Mouse (Mus musculus) adrenal gland, postnatal 10 days (tissue): ENCODE measurements around the gene Ccdc187. TPM values are rescaled to one million over a fixed set of nuclear protein-coding genes. Genes with fewer than 3 reads are reported as not detected.

Source experiments
- DNase-seq: peaks from one replicate; pipeline ENCODE4 v3.0.0; 2021; ENCODE audit warnings: mixed read lengths
- total RNA-seq, 2 experiments: library from RNA; stranded (reverse); gene quantifications; 2 replicates each; pipeline ENCODE4 v1.2.3; 2021

Gene Ccdc187
- total RNA-seq, 2 experiments from 2014 or later: 0.81 to 1.5 TPM

- DNase-seq: no peak
Observed at GRCm38 (mm10) chr2:26316576-26317246, 22.4 kb upstream of the Ccdc187 start.

GRCm38 (mm10) chr2:26315925-26316311 lies 21.6 kb upstream of the Ccdc187 start:
- DNase-seq: peak; percentile 62

DNA sequence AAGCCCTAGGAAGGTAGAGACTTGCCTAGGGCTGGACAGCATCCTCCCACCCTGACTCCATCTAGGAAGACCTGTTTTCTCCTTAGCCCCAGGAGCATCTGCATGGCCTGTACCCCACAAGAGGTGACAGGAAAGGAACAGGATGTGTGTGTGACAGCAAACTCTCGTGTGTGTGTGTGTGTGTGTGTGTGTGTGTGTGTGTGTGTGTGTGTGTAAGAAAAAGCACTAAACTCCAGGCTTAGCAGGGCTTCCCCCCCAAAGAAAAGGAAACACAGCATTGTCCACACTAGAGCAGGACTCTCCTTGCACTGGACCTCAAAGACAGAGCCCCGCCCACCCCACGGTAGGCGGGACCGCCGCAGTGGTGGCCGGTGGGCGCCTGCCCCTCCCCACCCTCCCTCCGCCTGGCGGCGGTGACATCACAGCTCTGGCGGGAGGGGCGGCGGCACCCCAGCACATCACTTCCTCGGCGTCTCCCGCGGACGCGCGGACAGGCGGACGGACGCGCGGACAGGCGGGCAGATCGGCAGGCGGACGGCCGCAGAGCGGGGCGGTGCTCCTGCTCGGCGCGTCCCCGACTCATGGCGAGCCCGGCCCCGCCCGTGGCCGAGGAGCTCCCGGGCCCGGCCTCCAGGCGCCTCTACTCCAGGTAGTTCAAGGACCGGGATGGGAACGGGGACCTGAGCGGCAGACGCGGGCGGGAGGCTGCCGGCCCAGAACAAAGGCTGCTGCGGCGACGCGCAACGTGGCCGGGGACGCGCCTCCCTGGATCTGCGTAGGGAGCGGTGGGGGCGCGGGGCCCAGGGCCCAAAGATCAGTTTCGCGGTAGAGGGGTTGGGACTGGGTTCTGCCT lies 20.9 kb upstream of the Ccdc187 start, which contains the start of gene Gpsm1:
TSS of gene Gpsm1 (plus strand) at position 444 of the 853 bp plus-strand sequence.
- DNase-seq: peak; percentile 90

- DNase-seq: no peak
Observed at GRCm38 (mm10) chr2:26314281-26315071, 20.1 kb upstream of the Ccdc187 start.

- DNase-seq: no peak
Observed at GRCm38 (mm10) chr2:26313394-26313793, 19.0 kb upstream of the Ccdc187 start.

DNA sequence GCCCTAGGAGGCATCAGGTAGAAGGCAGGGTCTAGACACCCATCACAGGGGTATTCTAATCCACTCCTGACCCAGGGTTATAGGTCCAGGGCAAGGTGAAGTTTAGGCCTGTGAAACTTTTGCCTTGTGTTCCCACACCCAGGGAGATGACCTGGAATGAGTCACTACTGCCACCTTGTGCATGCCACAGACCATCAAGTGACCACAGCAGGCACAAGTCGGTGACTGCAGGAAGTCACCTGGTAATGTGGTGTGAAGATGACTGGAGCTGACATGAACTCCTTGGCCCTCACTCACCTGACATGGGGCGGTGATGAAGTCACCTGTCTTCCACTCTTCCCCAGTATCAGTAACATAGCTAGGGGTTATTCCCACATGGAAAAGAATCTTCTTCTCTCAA lies 18.5 kb upstream of the Ccdc187 start:
- DNase-seq: no peak

GRCm38 (mm10) chr2:26311936-26312335 lies 17.6 kb upstream of the Ccdc187 start:
- no peak for DNase-seq

- DNase-seq: no peak
Observed at GRCm38 (mm10) chr2:26309739-26310138, 15.4 kb upstream of the Ccdc187 start.

DNA sequence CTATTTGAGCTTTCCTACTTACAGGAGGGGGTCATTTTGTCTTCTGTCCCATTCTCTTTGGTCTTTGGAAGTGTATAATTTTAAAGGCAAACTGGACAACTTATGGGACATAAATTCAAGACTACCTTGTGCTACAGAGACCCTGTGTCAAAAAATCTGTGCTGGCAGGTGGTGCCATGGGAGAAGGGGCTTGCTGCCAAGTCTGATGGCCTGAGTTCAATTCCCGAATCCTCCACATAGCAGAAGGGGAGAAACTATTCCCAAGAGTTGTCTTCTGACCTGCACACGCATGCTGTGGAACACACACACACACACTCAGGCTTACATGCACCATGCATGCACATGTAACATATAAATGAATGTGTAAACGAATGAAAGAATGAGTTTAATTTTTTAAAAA lies 12.3 kb upstream of the Ccdc187 start:
- no peak for DNase-seq

DNA sequence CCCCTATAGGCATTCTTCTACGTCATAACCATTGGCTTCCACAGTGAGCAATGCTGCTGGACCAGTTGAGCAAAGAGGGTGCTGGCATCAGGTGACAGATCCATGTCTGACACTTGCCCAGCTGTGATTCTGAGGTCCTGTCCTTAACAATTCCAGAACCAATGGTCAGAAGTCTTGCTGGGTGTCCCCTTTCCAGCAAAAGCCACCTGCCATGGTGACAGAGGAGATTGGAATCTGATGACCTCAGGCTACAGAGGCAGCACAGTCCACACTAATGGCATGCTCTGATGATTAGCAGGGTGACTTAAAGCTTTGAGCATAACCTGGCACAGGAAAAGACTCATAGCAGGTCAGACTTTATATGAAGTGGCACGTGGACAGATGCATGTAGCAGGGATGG lies 11.2 kb upstream of the Ccdc187 start:
- DNase-seq: no peak

DNA sequence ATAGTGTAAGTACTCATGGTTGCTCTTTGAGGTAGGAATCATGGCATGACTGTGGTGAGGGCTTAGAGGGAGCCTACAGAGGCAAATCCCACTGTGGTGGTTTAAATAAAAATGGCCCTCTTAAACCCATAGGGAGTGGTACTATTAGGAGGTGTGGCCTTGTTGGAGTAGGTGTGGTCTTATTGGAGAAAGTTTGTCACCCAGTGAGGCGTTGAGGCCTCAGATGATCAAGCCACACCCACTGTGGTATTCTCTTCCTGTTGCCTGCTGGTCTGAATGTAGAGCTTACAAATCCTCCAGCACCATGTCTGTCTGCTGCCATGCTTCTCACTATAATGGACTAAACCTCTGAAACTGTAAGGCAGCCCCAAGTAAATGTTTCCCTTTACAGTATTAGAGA lies 10.4 kb upstream of the Ccdc187 start:
- DNase-seq: no peak

GRCm38 (mm10) chr2:26302005-26302503 lies 7.7 kb upstream of the Ccdc187 start:
- no peak for DNase-seq

- DNase-seq: peak; percentile 92
Observed at GRCm38 (mm10) chr2:26300808-26301174, 6.4 kb upstream of the Ccdc187 start.

DNA sequence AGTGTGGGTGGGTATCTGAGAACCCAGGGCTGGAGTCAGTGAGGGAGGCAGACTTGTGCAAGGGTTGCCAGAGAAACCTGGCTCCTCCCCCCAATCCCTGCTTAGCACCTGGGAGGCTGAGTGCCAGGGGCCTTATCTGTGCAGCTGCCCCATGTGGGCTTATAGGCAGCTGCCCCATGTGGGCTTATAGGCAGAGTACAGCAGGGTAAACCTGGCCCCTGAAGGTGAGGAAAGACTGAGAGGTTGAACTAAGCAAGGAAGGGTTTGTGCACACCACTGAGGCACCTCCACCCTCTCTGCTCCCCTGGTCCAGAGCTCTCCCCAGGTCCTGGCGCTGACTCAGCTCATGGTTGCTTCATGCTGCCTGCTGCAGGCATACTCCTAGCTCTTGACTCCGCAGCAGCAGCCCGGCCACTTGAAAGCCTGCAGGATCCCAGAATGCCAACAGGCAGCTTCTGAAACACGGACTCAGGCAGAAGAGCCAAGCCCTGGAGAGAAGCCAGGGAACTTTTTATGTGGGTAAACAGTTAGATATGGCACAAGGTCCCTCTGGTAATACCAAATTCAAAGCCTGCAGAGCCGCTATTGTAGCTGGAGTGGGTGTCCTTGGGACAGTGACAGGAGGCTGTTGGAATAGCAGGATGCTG lies 5.9 kb upstream of the Ccdc187 start:
- peak; percentile 72 for DNase-seq

- no peak for DNase-seq
Observed at GRCm38 (mm10) chr2:26299336-26299735, 5.0 kb upstream of the Ccdc187 start.

- no peak for DNase-seq
Observed at GRCm38 (mm10) chr2:26298856-26299230, 4.5 kb upstream of the Ccdc187 start.

- peak; percentile 47 for DNase-seq
Observed at GRCm38 (mm10) chr2:26298208-26298855, 4.0 kb upstream of the Ccdc187 start.

DNA sequence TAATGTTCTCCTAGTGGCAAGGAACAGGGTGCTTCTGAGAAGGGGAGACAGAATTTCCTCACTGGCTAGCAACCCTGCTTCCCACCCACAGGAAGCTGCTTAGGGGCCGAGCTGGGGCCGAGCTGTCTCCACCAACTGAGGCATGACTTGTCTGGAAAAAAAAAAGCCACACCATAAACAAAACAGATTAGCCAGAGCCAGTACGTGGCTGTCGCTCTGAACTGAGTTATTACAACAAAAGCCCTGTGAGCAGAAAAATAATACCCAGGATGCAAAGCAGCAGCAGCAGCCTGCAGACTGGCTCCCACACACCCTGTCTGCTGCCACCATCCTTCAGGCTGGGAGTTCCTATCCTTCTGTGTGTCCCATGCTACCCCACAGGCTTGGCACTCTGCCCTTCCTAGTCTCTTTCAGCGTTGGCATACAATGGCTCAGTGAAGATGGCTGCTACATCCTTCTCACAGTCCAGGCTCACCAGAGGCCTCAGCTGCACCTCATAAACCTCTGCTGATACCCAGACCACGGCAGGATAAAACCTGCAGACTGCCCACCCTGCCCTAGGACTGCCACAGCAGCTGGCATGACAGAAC lies 2.3 kb upstream of the Ccdc187 start:
- no peak for DNase-seq

DNA sequence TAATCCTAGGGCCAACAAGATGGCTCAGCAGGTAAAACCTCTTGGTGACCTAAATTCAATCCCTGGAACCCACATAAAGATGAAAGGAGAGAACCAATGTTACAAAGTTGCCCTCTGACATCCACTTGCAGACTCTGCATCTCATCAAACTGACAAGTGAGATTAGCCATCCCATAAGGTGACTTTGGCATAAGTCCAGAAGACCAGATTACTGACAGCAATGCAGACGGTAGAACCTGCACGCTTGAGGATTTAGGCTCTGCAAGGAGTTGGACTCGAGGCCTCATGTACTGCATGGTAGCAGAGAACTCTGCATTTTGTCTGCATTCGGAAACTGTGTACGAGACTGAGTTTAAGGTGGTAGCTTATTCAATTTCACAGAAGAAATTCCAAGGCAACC lies 4.2 kb downstream of the Ccdc187 start:
- DNase-seq: no peak

- DNase-seq: no peak
Observed at GRCm38 (mm10) chr2:26286391-26286790, 8.0 kb downstream of the Ccdc187 start.

GRCm38 (mm10) chr2:26285804-26286203 lies 8.6 kb downstream of the Ccdc187 start:
- peak; percentile 56 for DNase-seq
